Mouse (Mus musculus): ENCODE results near the gene Clasp2.

- TF ChIP-seq EP300 (IDR thresholded peaks at IDR 0.05; ENCODE audit: insufficient read depth, low read depth, low read length) (no peak), POLR2A (IDR thresholded peaks at IDR 0.05; ENCODE audit: insufficient read depth, low read length) (no peak), CTCF (IDR thresholded peaks at IDR 0.05; ENCODE audit: low read depth, low read length) (no peak)
Observed at GRCm38 (mm10) chr9:113844029-113844428, 102.8 kb downstream of the Clasp2 start.

All from ES-Bruce4 (cell line).